Mouse (Mus musculus): ENCODE measurements around the gene Snrnp25. TPM values are rescaled to one million over a fixed set of nuclear protein-coding genes. Genes with fewer than 3 reads are reported as not detected.

The Snrnp25 gene
- polyA plus RNA-seq, 1 experiment from 2014 or later: 84.1 TPM

Other genes with a start within 250 kb of the Snrnp25 start
- gene 4930524B15Rik, start 239.8 kb upstream of the Snrnp25 start, polyA plus RNA-seq (2016; fragmentation: Nextera tagmentation; extraction: Ambion mirVana): 0.30 and 0.35 TPM in 2 replicates
- 0.84 and 2.7 TPM in 2 replicates for gene Nsg2, start 205.0 kb upstream of the Snrnp25 start, polyA plus RNA-seq (2016; fragmentation: Nextera tagmentation; extraction: Ambion mirVana)
- gene Il9r, start 5.1 kb upstream of the Snrnp25 start, polyA plus RNA-seq (2016; fragmentation: Nextera tagmentation; extraction: Ambion mirVana): 0.14 TPM in 1 of 2 replicates, not detected in the other
- 40.8 and 42.4 TPM in 2 replicates for gene Rhbdf1, start 16.9 kb downstream of the Snrnp25 start, polyA plus RNA-seq (2016; fragmentation: Nextera tagmentation; extraction: Ambion mirVana)
- 21.3 and 26.3 TPM in 2 replicates for gene Mpg, start 21.1 kb downstream of the Snrnp25 start, polyA plus RNA-seq (2016; fragmentation: Nextera tagmentation; extraction: Ambion mirVana)
- 43.8 and 44.5 TPM in 2 replicates for gene Nprl3, start 62.3 kb downstream of the Snrnp25 start, polyA plus RNA-seq (2016; fragmentation: Nextera tagmentation; extraction: Ambion mirVana)
- gene Hba-x, start 71.0 kb downstream of the Snrnp25 start, polyA plus RNA-seq (2016; fragmentation: Nextera tagmentation; extraction: Ambion mirVana): 8,501 and 9,179 TPM in 2 replicates
- gene Hba-a1, start 78.1 kb downstream of the Snrnp25 start, polyA plus RNA-seq (2016; fragmentation: Nextera tagmentation; extraction: Ambion mirVana): 4,954 and 6,566 TPM in 2 replicates
- 13.9 and 16.8 TPM in 2 replicates for gene Hbq1b, start 81.5 kb downstream of the Snrnp25 start, polyA plus RNA-seq (2016; fragmentation: Nextera tagmentation; extraction: Ambion mirVana)
- 9,075 and 12,184 TPM in 2 replicates for gene Hba-a2, start 91.1 kb downstream of the Snrnp25 start, polyA plus RNA-seq (2016; fragmentation: Nextera tagmentation; extraction: Ambion mirVana)
- gene Hbq1a, start 94.7 kb downstream of the Snrnp25 start, polyA plus RNA-seq (2016; fragmentation: Nextera tagmentation; extraction: Ambion mirVana): not detected in 2 replicates
- 14.9 and 16.8 TPM in 2 replicates for gene Sh3pxd2b, start 142.4 kb downstream of the Snrnp25 start, polyA plus RNA-seq (2016; fragmentation: Nextera tagmentation; extraction: Ambion mirVana)
- 31.2 and 46.7 TPM in 2 replicates for gene Ubtd2, start 250.0 kb downstream of the Snrnp25 start, polyA plus RNA-seq (2016; fragmentation: Nextera tagmentation; extraction: Ambion mirVana)